Mouse (Mus musculus): ENCODE results near the gene Kng1.

- TF ChIP-seq EP300 (IDR thresholded peaks at IDR 0.05; ENCODE audit: low read length) (no peak), CTCF (conservative IDR thresholded peaks at IDR 0.05 in 1 of 2, IDR thresholded peaks at IDR 0.05 in 1 of 2; ENCODE audit: low read depth in 2 of 2, low read length in 2 of 2) (no peak), POLR2A (IDR thresholded peaks at IDR 0.05; ENCODE audit: low read depth, low read length) (no peak), MEF2A (IDR thresholded peaks at IDR 0.05; ENCODE audit: borderline replicate concordance, low read depth, low read length) (no peak), SIN3A (IDR thresholded peaks at IDR 0.05; ENCODE audit: low read length) (no peak)
Measured at GRCm38 (mm10) chr16:23127311-23127672, 69.6 kb downstream of the Kng1 start.

Data from CH12.LX (cell line).